Mouse (Mus musculus) lung, postnatal 0 days (tissue): ENCODE results near the gene Ccdc86. TPM values are rescaled to one million over a fixed set of nuclear protein-coding genes. Genes with fewer than 3 reads are reported as not detected.

Experiments used
- ATAC-seq: fragments of 200-750 bp; cut with Nextera tagmentation; 2 replicates; pipeline ENCODE4 v1.8.0; 2017; ENCODE audit warnings: moderate library complexity
- DNase-seq: peaks from one replicate; pipeline ENCODE4 v3.0.0-alpha.2; 2016; ENCODE audit warnings: low spot score
- H3K27ac ChIP-seq: fragments of 300-500 bp; sonication (generic); 2 replicates; pipeline ENCODE4 v1.5.1; 2014; ENCODE audit warnings: antibody characterized with exemption, mild to moderate bottlenecking, low read length, mixed read lengths
- H3K27me3 ChIP-seq: fragments of 300-500 bp; sonication (generic); replicated peaks from 2 replicates; pipeline ENCODE4 v1.6.1; 2014; ENCODE audit warnings: low read length, mixed read lengths; ENCODE audit not compliant: insufficient read depth
- H3K36me3 ChIP-seq: fragments of 300-500 bp; sonication (generic); 2 replicates; pipeline ENCODE4 v1.6.1; 2014; ENCODE audit warnings: low read length, mixed read lengths; ENCODE audit not compliant: insufficient read depth
- H3K4me1 ChIP-seq: fragments of 300-500 bp; sonication (generic); 2 replicates; pipeline ENCODE4 v1.6.1; 2014; ENCODE audit warnings: antibody characterized with exemption, low read depth, low read length, mixed read lengths; ENCODE audit not compliant: insufficient read depth
- H3K4me2 ChIP-seq: fragments of 300-500 bp; sonication (generic); replicated peaks from 2 replicates; pipeline ENCODE4 v1.6.1; 2014; ENCODE audit warnings: low read depth, mild to moderate bottlenecking, low read length, moderate library complexity, mixed read lengths
- H3K4me3 ChIP-seq: fragments of 300-500 bp; sonication (generic); 2 replicates; pipeline ENCODE4 v1.5.1; 2014; ENCODE audit warnings: low read depth, low read length
- H3K9ac ChIP-seq: fragments of 300-500 bp; sonication (generic); replicated peaks from 2 replicates; pipeline ENCODE4 v1.6.1; 2014; ENCODE audit warnings: low read depth, mild to moderate bottlenecking
- H3K9me3 ChIP-seq: fragments of 300-500 bp; sonication (generic); 2 replicates; pipeline ENCODE4 v1.6.1; 2016; ENCODE audit warnings: low read length, mixed read lengths
- CTCF ChIP-seq: IDR thresholded peaks from 2 replicates; pipeline ENCODE4 v1.5.1; 2016; ENCODE audit warnings: antibody characterized with exemption, mild to moderate bottlenecking
- EP300 ChIP-seq: IDR thresholded peaks from 2 replicates; pipeline ENCODE4 v1.6.1; 2016; ENCODE audit warnings: antibody characterized with exemption, mild to moderate bottlenecking, control low read depth
- WGBS: fragments of 180-500 bp; shearing (Covaris S2); extraction: QIAGEN DNeasy Blood & Tissue Kit; methylation state at CpG from one replicate; pipeline ENCODE4 v1.1.7; 2014; 5-methylcytosine and 5-hydroxymethylcytosine counted together
- polyA plus RNA-seq: library from polyadenylated mRNA; unstranded; fragments of >200 nt; fragmentation: Nextera tagmentation; extraction: Ambion mirVana; gene quantifications from 2 replicates; pipeline ENCODE4 v1.2.1, GENCODE M21; 2015

Gene Ccdc86
- polyA plus RNA-seq, 1 experiment from 2014 or later, result 13.5 TPM

DNA sequence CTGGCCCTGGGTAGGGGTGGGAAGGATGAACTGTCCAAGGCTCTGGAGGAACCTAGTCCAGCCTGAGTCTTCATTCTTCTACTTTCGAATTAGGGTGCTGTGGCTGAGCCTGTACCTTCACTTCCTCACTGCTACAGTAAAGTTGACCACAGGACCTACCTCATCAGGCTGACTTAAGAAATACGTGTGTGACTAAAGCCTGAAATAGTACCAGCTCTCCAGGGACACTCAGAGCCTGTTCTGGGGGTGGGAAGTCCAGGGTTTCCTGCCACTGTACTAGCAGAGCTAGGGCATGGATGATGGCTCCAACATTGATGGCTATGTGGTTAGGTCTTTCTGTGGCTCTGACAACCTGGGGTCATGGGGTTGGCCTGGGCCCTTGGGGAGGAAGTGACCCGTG is 5.1 kb downstream of the Ccdc86 start:
- no peak overlapping the region for H3K4me2 ChIP-seq
- H3K4me3 ChIP-seq, result no peak overlapping the region
- TF ChIP-seq CTCF (no peak), EP300 (no peak)
- H3K9ac ChIP-seq, result no peak overlapping the region
- H3K9me3 ChIP-seq, result no peaks in the 10 kb centered on the region
- WGBS, result 83% methylated on average over 3 of the region's 3 CpGs
- DNase-seq (peak; percentile 36), ATAC-seq (no peak)
- H3K27ac ChIP-seq, result no peak overlapping the region
- peaks cover 15% of the 10 kb centered on the region; the same call in 1 of the 2 replicates for H3K36me3 ChIP-seq
- H3K4me1 ChIP-seq, result peaks cover 18% of the 10 kb centered on the region
- H3K27me3 ChIP-seq, result no peaks in the 10 kb centered on the region

DNA sequence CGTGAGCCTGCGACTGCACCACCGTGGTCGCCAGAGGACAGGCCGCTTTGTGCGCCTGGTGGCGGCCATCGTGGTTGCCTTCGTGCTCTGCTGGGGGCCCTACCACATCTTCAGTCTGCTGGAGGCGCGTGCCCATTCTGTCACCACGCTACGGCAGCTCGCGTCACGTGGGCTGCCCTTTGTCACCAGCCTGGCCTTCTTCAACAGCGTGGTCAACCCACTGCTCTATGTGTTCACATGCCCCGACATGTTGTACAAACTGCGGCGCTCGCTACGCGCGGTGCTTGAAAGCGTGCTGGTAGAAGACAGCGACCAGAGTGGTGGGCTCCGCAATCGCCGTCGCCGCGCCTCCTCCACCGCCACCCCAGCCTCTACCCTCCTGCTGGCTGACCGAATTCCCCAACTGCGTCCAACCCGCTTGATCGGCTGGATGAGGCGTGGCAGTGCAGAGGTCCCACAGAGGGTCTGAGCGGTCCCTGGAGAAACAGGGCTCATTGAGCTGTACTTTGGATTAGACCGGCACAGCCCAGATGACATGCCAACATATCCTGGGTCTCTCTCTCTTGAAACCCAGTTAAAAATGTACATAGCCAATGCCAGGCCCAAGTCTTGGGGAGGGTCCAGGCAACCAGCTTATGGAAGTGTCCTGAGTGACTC is 8.1 kb downstream of the Ccdc86 start:
- H3K4me2 ChIP-seq, result peak overlapping the region; percentile 57
- H3K4me1 ChIP-seq, result peaks cover 9% of the 10 kb centered on the region
- TF ChIP-seq EP300 (no peak), CTCF (no peak)
- H3K36me3 ChIP-seq, result peaks cover 15% of the 10 kb centered on the region; the same call in 1 of the 2 replicates
- DNase-seq, result no peak
- ATAC-seq, result peak; percentile 51
- WGBS, result 6% methylated on average over 40 of the region's 40 CpGs
- no peaks in the 10 kb centered on the region for H3K27me3 ChIP-seq
- peak overlapping the region; percentile 44 for H3K9ac ChIP-seq
- H3K27ac ChIP-seq, result no peak overlapping the region
- peak overlapping the region; percentile 28 for H3K4me3 ChIP-seq
- H3K9me3 ChIP-seq, result no peaks in the 10 kb centered on the region

DNA sequence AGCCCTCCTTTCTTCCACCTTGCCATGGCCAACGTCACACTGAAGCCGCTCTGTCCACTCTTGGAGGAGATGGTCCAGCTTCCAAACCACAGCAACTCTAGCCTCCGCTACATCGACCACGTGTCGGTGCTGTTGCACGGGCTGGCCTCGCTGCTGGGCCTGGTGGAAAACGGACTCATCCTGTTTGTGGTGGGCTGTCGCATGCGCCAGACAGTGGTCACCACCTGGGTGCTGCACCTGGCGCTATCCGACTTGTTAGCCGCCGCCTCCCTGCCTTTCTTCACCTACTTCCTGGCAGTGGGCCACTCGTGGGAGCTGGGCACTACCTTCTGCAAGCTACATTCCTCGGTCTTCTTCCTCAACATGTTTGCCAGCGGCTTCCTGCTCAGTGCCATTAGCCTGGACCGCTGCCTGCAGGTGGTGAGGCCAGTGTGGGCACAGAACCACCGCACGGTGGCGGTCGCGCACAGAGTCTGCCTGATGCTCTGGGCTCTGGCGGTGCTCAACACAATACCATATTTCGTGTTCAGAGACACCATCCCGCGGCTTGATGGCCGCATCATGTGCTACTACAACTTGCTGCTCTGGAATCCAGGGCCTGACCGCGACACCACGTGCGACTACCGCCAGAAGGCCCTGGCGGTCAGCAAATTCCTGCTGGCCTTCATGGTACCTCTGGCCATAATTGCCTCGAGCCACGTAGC is 8.8 kb downstream of the Ccdc86 start:
- H3K9me3 ChIP-seq, result no peaks in the 10 kb centered on the region
- H3K4me3 ChIP-seq, result peak overlapping the region; percentile 28
- H3K4me2 ChIP-seq, result peak overlapping the region; percentile 57
- H3K36me3 ChIP-seq, result peaks cover 15% of the 10 kb centered on the region; the same call in 1 of the 2 replicates
- TF ChIP-seq CTCF (peak; percentile 90), EP300 (no peak)
- H3K27me3 ChIP-seq, result no peaks in the 10 kb centered on the region
- DNase-seq, result peak; percentile 78
- peaks cover 9% of the 10 kb centered on the region for H3K4me1 ChIP-seq
- ATAC-seq, result peak; percentile 86
- 19% methylated on average over 37 of the region's 37 CpGs for WGBS
- H3K27ac ChIP-seq, result no peak overlapping the region
- no peak overlapping the region for H3K9ac ChIP-seq

DNA sequence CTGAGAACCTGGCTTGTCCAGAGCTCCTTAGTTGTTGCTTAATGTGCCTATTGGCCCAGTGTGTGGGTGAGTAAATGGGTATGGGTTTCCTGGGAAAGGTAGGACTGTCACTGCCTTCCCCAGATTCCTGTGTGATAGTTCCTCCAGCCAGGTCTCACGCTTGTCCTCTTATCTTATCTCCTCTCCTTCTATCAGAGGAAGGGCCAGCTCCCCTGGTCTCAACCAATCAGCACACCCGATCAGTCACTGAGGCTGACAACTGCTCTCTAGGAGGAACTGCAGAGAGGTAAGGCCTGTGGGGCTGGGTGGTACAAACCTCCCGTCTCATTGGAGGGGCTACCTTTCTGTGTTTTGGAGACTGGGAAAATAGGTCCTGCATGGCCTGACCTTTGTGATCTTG is 10.3 kb downstream of the Ccdc86 start:
- Histone ChIP-seq H3K36me3 (0 out of 2 replicates have a peak, but pooled peaks cover 10% of the 10 kb centered on the region), H3K4me2 (no peak overlapping the region), H3K27me3 (no peaks in the 10 kb centered on the region), H3K4me3 (no peak overlapping the region), H3K27ac (no peak overlapping the region), H3K9ac (no peak overlapping the region; the same call in 1 of the 2 replicates), H3K9me3 (no peaks in the 10 kb centered on the region), H3K4me1 (peaks cover 9% of the 10 kb centered on the region)
- DNase-seq (no peak), ATAC-seq (no peak)
- 23% methylated on average over 3 of the region's 3 CpGs for WGBS
- TF ChIP-seq EP300 (no peak), CTCF (no peak)

DNA sequence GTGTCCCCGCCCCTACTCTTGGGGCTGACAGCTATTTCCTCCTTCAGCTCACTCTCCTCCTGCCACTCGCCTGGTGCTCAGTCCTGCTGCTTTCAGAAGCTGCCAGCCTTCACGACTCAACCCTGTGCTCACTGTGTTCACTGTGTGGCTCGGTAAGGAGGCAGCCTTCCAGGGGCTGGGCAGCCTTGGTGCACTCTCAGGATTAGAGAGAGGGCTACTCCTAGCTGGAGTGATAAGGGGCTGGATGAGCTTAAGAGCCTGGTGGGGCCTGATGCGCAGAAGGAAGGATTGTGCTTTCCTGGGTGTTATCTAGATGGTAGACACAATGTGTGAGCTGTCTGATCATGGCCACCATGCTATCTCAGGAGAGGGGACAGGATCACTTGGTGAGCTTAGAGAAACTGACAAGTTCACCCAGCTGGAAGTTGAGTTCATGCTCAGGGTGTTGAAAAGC is 11.9 kb downstream of the Ccdc86 start, which contains the start of gene Ptgdr2:
Gene Ptgdr2, plus strand, starts transcription at position 51 of the 454 bp plus-strand sequence.
- Histone ChIP-seq H3K4me1 (peaks cover 9% of the 10 kb centered on the region), H3K27me3 (no peaks in the 10 kb centered on the region), H3K36me3 (0 out of 2 replicates have a peak, but pooled peaks cover 2% of the 10 kb centered on the region), H3K4me2 (0 out of 2 replicates have a peak within 1 kb of the TSS, but pooled peaks have one; percentile 8), H3K9ac (no peak within 1 kb of the TSS), H3K4me3 (no peak within 1 kb of the TSS), H3K27ac (no peak within 1 kb of the TSS), H3K9me3 (no peaks in the 10 kb centered on the region)
- TF ChIP-seq EP300 (no peak), CTCF (no peak)
- 24% methylated on average over 5 of the region's 5 CpGs for WGBS
- DNase-seq, result no peak
- ATAC-seq, result peak; percentile 27; the same call in 1 of the 2 replicates

DNA sequence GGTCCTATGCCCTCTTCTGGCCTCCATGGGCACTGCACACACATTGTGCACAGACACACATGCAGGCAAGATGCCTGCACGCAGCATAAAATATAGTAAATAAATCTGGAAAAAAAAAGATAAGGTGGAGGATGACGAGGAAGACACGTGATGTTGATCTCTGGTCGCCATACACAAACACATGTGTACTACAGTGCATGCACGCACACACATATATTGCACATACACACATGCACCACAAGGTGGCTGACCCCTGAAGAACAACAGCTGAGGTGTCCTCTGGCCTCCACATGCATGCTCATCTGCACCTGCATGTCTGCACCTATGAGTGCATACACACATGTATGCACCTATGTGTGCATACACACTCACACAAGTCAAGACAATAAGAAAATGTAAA is 13.0 kb downstream of the Ccdc86 start:
- no peak overlapping the region for H3K27ac ChIP-seq
- no peaks in the 10 kb centered on the region for H3K9me3 ChIP-seq
- no peaks in the 10 kb centered on the region for H3K27me3 ChIP-seq
- H3K36me3 ChIP-seq, result no peaks in the 10 kb centered on the region
- no peak for DNase-seq
- WGBS, result 85% methylated on average over 5 of the region's 5 CpGs
- peaks cover 7% of the 10 kb centered on the region for H3K4me1 ChIP-seq
- H3K9ac ChIP-seq, result no peak overlapping the region
- TF ChIP-seq CTCF (peak; percentile 32), EP300 (no peak)
- H3K4me2 ChIP-seq, result no peak overlapping the region
- no peak for ATAC-seq
- no peak overlapping the region for H3K4me3 ChIP-seq
